ENCODE assay signal across 18 mouse cellular contexts in the genomic region with DNA sequence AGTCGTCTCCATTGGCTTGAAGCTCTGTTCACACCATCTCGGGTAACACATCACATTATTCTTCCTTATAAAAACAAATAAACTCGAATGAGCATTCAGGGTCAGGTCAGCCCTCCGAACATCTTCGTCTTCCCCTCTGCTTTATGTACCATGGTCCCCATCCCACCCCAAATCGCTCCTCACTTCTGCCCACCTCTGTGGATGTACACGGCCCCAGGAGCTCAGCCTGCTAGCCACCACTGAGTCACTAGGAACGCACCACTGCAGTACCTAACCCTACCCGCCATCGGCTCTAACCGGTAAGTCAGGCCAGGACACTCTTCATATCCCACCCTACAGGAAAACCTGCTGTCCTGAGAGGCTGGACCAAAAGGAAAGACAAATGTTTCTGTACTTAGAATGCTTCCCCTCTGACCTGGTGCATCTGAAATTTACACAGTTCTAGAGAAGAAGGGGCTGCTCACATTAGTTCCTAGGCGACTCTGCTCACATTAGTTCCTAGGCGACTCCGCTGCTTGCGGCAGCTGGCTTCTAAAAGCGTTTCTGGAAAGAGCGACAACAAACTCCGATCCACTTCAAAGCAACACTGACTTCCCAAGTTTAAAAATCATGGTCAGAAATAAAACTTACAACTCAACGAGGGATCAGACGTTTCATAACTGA.
A peak's percentile ranks its signal among the peaks of the same experiment; 100 is the strongest.
DNase-seq lines count a peak whose midpoint lies in the region; ATAC-seq lines count a peak whose summit lies in the region.
"Had no signal": no experiment of that assay in that cellular context is flagged by ENCODE, and none has a peak within 500 bp of the region (broad histone marks: within the 10 kb centered on the region; RNA-seq: fewer than 3 reads in every experiment).

No protein-coding gene starts in this region.

- ATAC-seq in forebrain, embryonic 16.5 days = no peak
- ATAC-seq in midbrain, embryonic 14.5 days (ENCODE audit: low FRiP score, low TSS enrichment) = no peak
- ATAC-seq in erythroblast, adult 5-6 weeks (replicated peaks; ENCODE audit: low FRiP score, poor library complexity, severe bottlenecking) = no peak

- H3K27ac ChIP-seq in heart, embryonic 10.5 days = no peak overlapping the region
- H3K27ac ChIP-seq in forebrain, embryonic 16.5 days (ENCODE audit: low read length) = no peak overlapping the region
- no peak overlapping the region for H3K27ac ChIP-seq in midbrain, embryonic 14.5 days (replicated peaks; ENCODE audit: low read depth, low read length)
- H3K27ac ChIP-seq in embryonic facial prominence, embryonic 10.5 days (replicated peaks) = no peak overlapping the region

- H3K4me3 ChIP-seq in heart, embryonic 10.5 days = no peak overlapping the region
- H3K4me3 ChIP-seq in forebrain, embryonic 16.5 days (replicated peaks; ENCODE audit: low read length) = peak overlapping the region; percentile 49
- H3K4me3 ChIP-seq in midbrain, embryonic 14.5 days (replicated peaks; ENCODE audit: low read depth, low read length) = peak overlapping the region; percentile 51
- no peak overlapping the region for H3K4me3 ChIP-seq in embryonic facial prominence, embryonic 10.5 days
- H3K4me3 ChIP-seq: erythroblast, embryonic 14.5 days had no signal

- WGBS in heart, embryonic 10.5 days = 84% methylated on average over 20 of the region's 20 CpGs
- WGBS in forebrain, embryonic 16.5 days = 86% methylated on average over 20 of the region's 20 CpGs
- 87% methylated on average over 20 of the region's 20 CpGs for WGBS in midbrain, embryonic 14.5 days
- 86% methylated on average over 20 of the region's 20 CpGs for WGBS in embryonic facial prominence, embryonic 10.5 days

- peak overlapping the region; percentile 56 for H3K4me2 ChIP-seq in forebrain, embryonic 16.5 days (ENCODE audit: low read length)
- peak overlapping the region; percentile 55 for H3K4me2 ChIP-seq in midbrain, embryonic 14.5 days (ENCODE audit: low read length)
- H3K4me2 ChIP-seq: heart, embryonic 11.5 days had no signal

- no peaks in the 10 kb centered on the region for H3K9me3 ChIP-seq in heart, embryonic 10.5 days
- peaks cover 3% of the 10 kb centered on the region; the same call in 1 of the 2 replicates for H3K9me3 ChIP-seq in forebrain, embryonic 16.5 days (ENCODE audit: control insufficient read depth, low read length)
- H3K9me3 ChIP-seq in midbrain, embryonic 14.5 days (ENCODE audit: control insufficient read depth, low read length) = no peaks in the 10 kb centered on the region
- H3K9me3 ChIP-seq in embryonic facial prominence, embryonic 10.5 days = no peaks in the 10 kb centered on the region
- H3K9me3 ChIP-seq: G1E had no signal

- peak; percentile 69 for DNase-seq in heart, embryonic 10.5 days (ENCODE audit: low spot score)
- DNase-seq in heart, postnatal 4 days = no peak
- peak; percentile 63 for DNase-seq in brain, adult 2 months (ENCODE audit: low read depth, low spot score)
- DNase-seq in midbrain, embryonic 14.5 days = peak; percentile 37
- no peak for DNase-seq in embryonic facial prominence, embryonic 10.5 days (ENCODE audit: low spot score)
- no peak for DNase-seq in kidney, postnatal 25 days
- DNase-seq: cerebellum, adult 11 months; gastrocnemius, postnatal 10 days; heart, postnatal 36 days; kidney, adult 9 months; liver; lung, adult 2 months; thymus, adult 2 months had no signal

- no peaks in the 10 kb centered on the region for H3K36me3 ChIP-seq in heart, embryonic 10.5 days
- peaks cover 3% of the 10 kb centered on the region; the same call in 1 of the 2 replicates for H3K36me3 ChIP-seq in forebrain, embryonic 16.5 days (ENCODE audit: control insufficient read depth, insufficient read depth)
- H3K36me3 ChIP-seq in midbrain, embryonic 14.5 days (ENCODE audit: control insufficient read depth, insufficient read depth, low read length) = no peaks in the 10 kb centered on the region
- H3K36me3 ChIP-seq in embryonic facial prominence, embryonic 10.5 days (replicated peaks) = no peaks in the 10 kb centered on the region
- H3K36me3 ChIP-seq: G1E had no signal

- peaks cover 11% of the 10 kb centered on the region; the same call in 1 of the 2 replicates for H3K4me1 ChIP-seq in heart, embryonic 10.5 days
- peaks cover 24% of the 10 kb centered on the region for H3K4me1 ChIP-seq in forebrain, embryonic 16.5 days (replicated peaks; ENCODE audit: control insufficient read depth, insufficient read depth, low read length)
- peaks cover 19% of the 10 kb centered on the region; the same call in 1 of the 2 replicates for H3K4me1 ChIP-seq in midbrain, embryonic 14.5 days (ENCODE audit: control insufficient read depth, insufficient read depth, low read length)
- H3K4me1 ChIP-seq in embryonic facial prominence, embryonic 10.5 days = peaks cover 12% of the 10 kb centered on the region

- H3K9ac ChIP-seq in forebrain, embryonic 16.5 days (replicated peaks; ENCODE audit: low read depth, low read length) = no peak overlapping the region
- peak overlapping the region; percentile 67; the same call in 1 of the 2 replicates for H3K9ac ChIP-seq in midbrain, embryonic 14.5 days (replicated peaks; ENCODE audit: low read length)

- H3K27me3 ChIP-seq in heart, embryonic 10.5 days (ENCODE audit: insufficient read depth, poor library complexity, severe bottlenecking) = no peaks in the 10 kb centered on the region
- no peaks in the 10 kb centered on the region for H3K27me3 ChIP-seq in forebrain, embryonic 16.5 days (replicated peaks; ENCODE audit: control insufficient read depth, insufficient read depth, low read length)
- no peaks in the 10 kb centered on the region for H3K27me3 ChIP-seq in midbrain, embryonic 14.5 days (ENCODE audit: control insufficient read depth, insufficient read depth, low read length)
- H3K27me3 ChIP-seq in embryonic facial prominence, embryonic 10.5 days (replicated peaks; ENCODE audit: low read depth, poor library complexity, severe bottlenecking) = no peaks in the 10 kb centered on the region

Comparison
In these comparisons a context has a peak if more than half of its experiments do, and no peak if none do; other contexts are left out.
1. DNase-seq: peak in heart, embryonic 10.5 days (single experiment), brain, adult 2 months (single experiment) and midbrain, embryonic 14.5 days (single experiment); none in heart, postnatal 4 days (single experiment), embryonic facial prominence, embryonic 10.5 days (single experiment) and kidney, postnatal 25 days (0 of 2).
2. H3K4me3 ChIP-seq: peak in forebrain, embryonic 16.5 days (single experiment) and midbrain, embryonic 14.5 days (single experiment); none in heart, embryonic 10.5 days (single experiment) and embryonic facial prominence, embryonic 10.5 days (single experiment).